Mouse (Mus musculus) liver, embryonic 14.5 days (tissue): ENCODE measurements at regions not wholly inside any gene's neighbourhood (a gene's known extent, or its start where the extent isn't known, plus 50 kb on each side); places are given as distances from the start of the nearest gene placed in this dataset.

ENCODE experiments used
- ATAC-seq: fragments of 200-750 bp; cut with Nextera tagmentation; 2 replicates; pipeline ENCODE4 v1.8.0; 2017; ENCODE audit warnings: moderate number of reproducible peaks, mild to moderate bottlenecking, moderate library complexity; ENCODE audit not compliant: insufficient read depth
- DNase-seq, 3 experiments: peaks; one replicate each; pipeline ENCODE4 v3.0.0-alpha.2; 2012 to 2013; ENCODE audit warnings: low read depth in 3 of 3, low spot score in 3 of 3
- H3K27ac ChIP-seq: fragments of 300-500 bp; sonication (generic); 2 replicates; pipeline ENCODE4 v1.5.1; 2014; ENCODE audit warnings: moderate library complexity, mild to moderate bottlenecking, control low read depth, inconsistent platforms
- H3K27me3 ChIP-seq: fragments of 300-500 bp; sonication (generic); 2 replicates; pipeline ENCODE4 v1.6.1; 2014; ENCODE audit warnings: mild to moderate bottlenecking, low read length, moderate library complexity; ENCODE audit not compliant: control insufficient read depth, insufficient read depth
- H3K36me3 ChIP-seq: fragments of 300-500 bp; sonication (generic); replicated peaks from 2 replicates; pipeline ENCODE4 v1.6.1; 2014; ENCODE audit warnings: low read depth; ENCODE audit not compliant: control insufficient read depth, insufficient read depth
- H3K4me1 ChIP-seq, 2 experiments: fragments of 200-500 bp in 1 of 2; fragments of 300-500 bp in 1 of 2; sonication (generic) in 1 of 2; replicated peaks; 2 replicates each; pipeline ENCODE4 v1.6.1; 2012 to 2014; ENCODE audit warnings: antibody characterized with exemption in 1 of 2, inconsistent platforms in 1 of 2, low read length in 1 of 2; ENCODE audit not compliant: control insufficient read depth in 2 of 2, insufficient read depth in 2 of 2
- H3K4me2 ChIP-seq: fragments of 300-500 bp; sonication (generic); 2 replicates; pipeline ENCODE4 v1.6.1; 2014; ENCODE audit warnings: low read depth, mild to moderate bottlenecking, control low read depth, moderate library complexity
- H3K4me3 ChIP-seq, 2 experiments: fragments of 200-500 bp in 1 of 2; fragments of 300-500 bp in 1 of 2; sonication (generic) in 1 of 2; 2 replicates each; pipeline ENCODE4 v1.5.1; 2012 to 2014; ENCODE audit warnings: low read depth in 2 of 2, low read length in 2 of 2, mild to moderate bottlenecking in 2 of 2, control low read depth in 1 of 2, inconsistent platforms in 1 of 2, moderate library complexity in 1 of 2; ENCODE audit not compliant: insufficient read depth in 1 of 2
- H3K9ac ChIP-seq: fragments of 300-500 bp; sonication (generic); replicated peaks from 2 replicates; pipeline ENCODE4 v1.6.1; 2014; ENCODE audit warnings: mild to moderate bottlenecking, control low read depth, moderate library complexity
- H3K9me3 ChIP-seq: fragments of 300-500 bp; sonication (generic); 2 replicates; pipeline ENCODE4 v1.6.1; 2016; ENCODE audit warnings: low read length, mixed read lengths; ENCODE audit not compliant: control insufficient read depth
- CTCF ChIP-seq: IDR thresholded peaks from 2 replicates; pipeline ENCODE4 v1.5.1; 2016; ENCODE audit warnings: antibody characterized with exemption, low read depth, control low read depth
- EP300 ChIP-seq: IDR thresholded peaks from 2 replicates; pipeline ENCODE4 v1.6.1; 2016; ENCODE audit warnings: antibody characterized with exemption, low read depth
- WGBS: fragments of 180-500 bp; shearing (Covaris S2); extraction: QIAGEN DNeasy Blood & Tissue Kit; methylation state at CpG from one replicate; pipeline ENCODE4 v1.1.7; 2014; ENCODE audit not compliant: insufficient replicate concordance; 5-methylcytosine and 5-hydroxymethylcytosine counted together

GRCm38 (mm10) chr5:73761236-73761635 is 110.1 kb downstream of the Spata18 start:
- 48% methylated on average over 1 of the region's 1 CpGs for WGBS

GRCm38 (mm10) chr5:73761709-73762108 is 110.5 kb downstream of the Spata18 start:
- Histone ChIP-seq H3K27ac (no peak overlapping the region), H3K9me3 (no peaks in the 10 kb centered on the region), H3K4me1 (no peaks in the 10 kb centered on the region), H3K4me3 (no peak overlapping the region), H3K9ac (no peak overlapping the region), H3K27me3 (no peaks in the 10 kb centered on the region), H3K4me2 (no peak overlapping the region), H3K36me3 (no peaks in the 10 kb centered on the region)
- DNase-seq (no peak), ATAC-seq (no peak)
- TF ChIP-seq CTCF (peak; percentile 47), EP300 (no peak)
- WGBS: 33% methylated on average over 8 of the region's 8 CpGs

More at GRCm38 (mm10) chr5:73761236-73761635, 110.1 kb downstream of the Spata18 start:
- no peaks in the 10 kb centered on the region for H3K36me3 ChIP-seq
- no peaks in the 10 kb centered on the region for H3K27me3 ChIP-seq
- DNase-seq: no peak
- H3K4me3 ChIP-seq: no peak overlapping the region
- no peaks in the 10 kb centered on the region for H3K4me1 ChIP-seq
- no peak overlapping the region for H3K9ac ChIP-seq
- H3K27ac ChIP-seq: no peak overlapping the region
- ATAC-seq: no peak
- TF ChIP-seq CTCF (no peak), EP300 (no peak)
- H3K9me3 ChIP-seq: no peaks in the 10 kb centered on the region
- no peak overlapping the region for H3K4me2 ChIP-seq

- TF ChIP-seq CTCF (no peak), EP300 (no peak)
- 42% methylated on average over 1 of the region's 1 CpGs for WGBS
These were observed 113.0 kb downstream of the Spata18 start for GRCm38 (mm10) chr5:73764226-73764625.

GRCm38 (mm10) chr5:73765466-73765865 is 114.3 kb downstream of the Spata18 start:
- Histone ChIP-seq H3K36me3 (no peaks in the 10 kb centered on the region), H3K27me3 (no peaks in the 10 kb centered on the region), H3K4me2 (no peak overlapping the region), H3K9ac (no peak overlapping the region), H3K9me3 (no peaks in the 10 kb centered on the region), H3K4me1 (no peaks in the 10 kb centered on the region), H3K4me3 (no peak overlapping the region), H3K27ac (no peak overlapping the region)
- TF ChIP-seq CTCF (no peak), EP300 (no peak)
- no peak for DNase-seq
- WGBS: 61% methylated on average over 7 of the region's 7 CpGs
- no peak for ATAC-seq

More at GRCm38 (mm10) chr5:73764226-73764625, 113.0 kb downstream of the Spata18 start:
- Histone ChIP-seq H3K36me3 (no peaks in the 10 kb centered on the region), H3K9me3 (no peaks in the 10 kb centered on the region), H3K4me3 (no peak overlapping the region), H3K27ac (no peak overlapping the region), H3K4me1 (no peaks in the 10 kb centered on the region), H3K27me3 (no peaks in the 10 kb centered on the region), H3K4me2 (no peak overlapping the region), H3K9ac (no peak overlapping the region)
- ATAC-seq (no peak), DNase-seq (no peak)

DNA sequence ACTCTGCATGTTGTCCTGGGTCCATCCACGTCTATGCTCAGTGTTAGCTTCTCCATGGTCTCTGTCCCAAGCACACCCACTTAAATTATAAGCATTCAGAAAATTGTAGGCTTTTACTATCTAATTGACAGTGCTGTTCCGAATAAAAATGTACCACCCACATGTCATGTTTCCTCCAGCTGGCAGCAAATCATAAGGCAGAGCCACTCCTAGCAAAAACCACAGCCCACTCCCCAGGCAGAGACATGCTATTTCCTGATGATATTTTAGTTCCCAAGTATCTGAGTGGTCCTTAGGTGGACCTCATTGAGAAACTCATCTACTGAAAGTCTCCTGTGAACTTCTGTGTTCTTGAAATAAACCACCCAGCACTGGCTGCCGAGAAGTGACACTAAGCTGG is 117.1 kb downstream of the Spata18 start:
- Histone ChIP-seq H3K9me3 (no peaks in the 10 kb centered on the region), H3K36me3 (no peaks in the 10 kb centered on the region), H3K4me3 (no peak overlapping the region), H3K4me1 (no peaks in the 10 kb centered on the region), H3K27me3 (no peaks in the 10 kb centered on the region), H3K4me2 (no peak overlapping the region), H3K27ac (no peak overlapping the region), H3K9ac (no peak overlapping the region)
- TF ChIP-seq EP300 (no peak), CTCF (no peak)
- 24% methylated on average over 3 of the region's 3 CpGs for WGBS
- no peak for ATAC-seq
- no peak for DNase-seq
